In the genomic region with DNA sequence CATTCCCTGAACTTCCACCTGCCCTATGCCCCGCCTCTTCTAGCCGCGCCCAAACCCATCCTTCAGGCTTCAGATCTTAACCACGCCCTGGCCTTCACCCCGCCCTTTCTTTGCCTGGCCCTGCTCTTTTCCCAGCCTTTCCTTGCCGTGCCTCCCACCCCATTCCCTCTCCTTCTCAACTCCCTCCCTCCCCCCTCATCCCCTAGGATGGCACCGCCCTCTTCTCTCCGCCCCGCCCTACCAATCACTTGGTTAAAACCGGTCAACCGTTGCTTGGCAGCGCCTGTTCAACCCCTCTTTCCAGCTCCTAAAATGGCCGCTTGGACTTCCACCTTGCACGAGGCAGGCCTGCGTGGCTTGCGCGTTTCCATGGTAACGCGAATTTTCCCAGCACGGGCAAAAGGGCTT, we compare ENCODE assay signal across 8 mouse cellular contexts. TPM values are rescaled to one million over a fixed set of nuclear protein-coding genes. Genes with fewer than 3 reads are reported as not detected.
DNase-seq lines count a peak whose midpoint lies in the region; ATAC-seq lines count a peak whose summit lies in the region.

Gene Catsperg1 (minus strand): TSS at position 361 of the 408 bp plus-strand sequence.

- H3K9me3 ChIP-seq in heart, embryonic 11.5 days (replicated peaks; ENCODE audit: control insufficient read depth, low read length), result peaks cover 3% of the 10 kb centered on the region
- H3K9me3 ChIP-seq in intestine, embryonic 16.5 days (ENCODE audit: control insufficient read depth, low read length), result no peaks in the 10 kb centered on the region
- 0 out of 2 replicates have a peak, but pooled peaks cover 4% of the 10 kb centered on the region for H3K9me3 ChIP-seq in midbrain, embryonic 12.5 days

- H3K27ac ChIP-seq in heart, embryonic 11.5 days (ENCODE audit: low read depth, low read length), result no peak within 1 kb of the TSS
- H3K27ac ChIP-seq in intestine, embryonic 16.5 days (ENCODE audit: low read length), result no peak within 1 kb of the TSS
- no peak within 1 kb of the TSS for H3K27ac ChIP-seq in midbrain, embryonic 12.5 days (replicated peaks)

- no peak for DNase-seq in heart, adult 8-10 months (ENCODE audit: low spot score)
- peak; percentile 46 for DNase-seq in embryo, embryonic 11.5 days (ENCODE audit: low read depth, low spot score)
- no peak for DNase-seq in thymus, postnatal 36 days
- no peak for DNase-seq in layer of hippocampus, adult 18-20 months (ENCODE audit: low spot score in 2 of 2)

- H3K36me3 ChIP-seq in heart, embryonic 11.5 days (ENCODE audit: control insufficient read depth, insufficient read depth, low read length), result no peaks in the 10 kb centered on the region
- no peaks in the 10 kb centered on the region for H3K36me3 ChIP-seq in intestine, embryonic 16.5 days (ENCODE audit: control insufficient read depth, insufficient read depth, low read length)
- H3K36me3 ChIP-seq in midbrain, embryonic 12.5 days, result no peaks in the 10 kb centered on the region

- H3K4me3 ChIP-seq in heart, embryonic 11.5 days (ENCODE audit: low read depth, low read length), result no peak within 1 kb of the TSS
- H3K4me3 ChIP-seq in intestine, embryonic 16.5 days (ENCODE audit: low read length), result no peak within 1 kb of the TSS
- peak within 1 kb of the TSS; percentile 29 for H3K4me3 ChIP-seq in midbrain, embryonic 12.5 days

- peaks cover 8% of the 10 kb centered on the region for H3K27me3 ChIP-seq in heart, embryonic 11.5 days (ENCODE audit: control insufficient read depth, insufficient read depth, low read length)
- H3K27me3 ChIP-seq in intestine, embryonic 16.5 days (replicated peaks; ENCODE audit: control insufficient read depth, insufficient read depth, low read length), result no peaks in the 10 kb centered on the region
- H3K27me3 ChIP-seq in midbrain, embryonic 12.5 days, result peaks cover 21% of the 10 kb centered on the region

- 5% methylated on average over 20 of the region's 20 CpGs for WGBS in heart, embryonic 11.5 days (ENCODE audit: insufficient replicate concordance)
- 4% methylated on average over 20 of the region's 20 CpGs for WGBS in intestine, embryonic 16.5 days
- WGBS in midbrain, embryonic 12.5 days, result 1% methylated on average over 20 of the region's 20 CpGs

- H3K4me2 ChIP-seq in heart, embryonic 11.5 days, result peak within 1 kb of the TSS; percentile 34
- H3K4me2 ChIP-seq in intestine, embryonic 16.5 days (ENCODE audit: low read depth, low read length), result no peak within 1 kb of the TSS
- H3K4me2 ChIP-seq in midbrain, embryonic 12.5 days (replicated peaks), result peak within 1 kb of the TSS; percentile 48

- 0 out of 2 replicates have a peak, but pooled peaks have one; percentile 37 for ATAC-seq in heart, embryonic 11.5 days (replicated peaks; ENCODE audit: insufficient number of reproducible peaks, low FRiP score, low TSS enrichment)
- ATAC-seq in intestine, embryonic 16.5 days, result peak; percentile 32; the same call in 1 of the 2 replicates
- ATAC-seq in midbrain, embryonic 12.5 days (ENCODE audit: low FRiP score, low read depth), result peak; percentile 81
- ATAC-seq in activated CD4-positive, CD25-positive, alpha-beta regulatory T cell, adult 4 months, result no peak

- no peak within 1 kb of the TSS for H3K9ac ChIP-seq in heart, embryonic 11.5 days (ENCODE audit: low read depth, low read length)
- H3K9ac ChIP-seq in intestine, embryonic 16.5 days (ENCODE audit: low read depth, low read length), result no peak within 1 kb of the TSS
- H3K9ac ChIP-seq in midbrain, embryonic 12.5 days (replicated peaks), result no peak within 1 kb of the TSS

- H3K4me1 ChIP-seq in heart, embryonic 11.5 days (ENCODE audit: control insufficient read depth, insufficient read depth, low read length), result no peaks in the 10 kb centered on the region
- peaks cover 11% of the 10 kb centered on the region for H3K4me1 ChIP-seq in intestine, embryonic 16.5 days (ENCODE audit: control insufficient read depth, insufficient read depth, low read length)
- peaks cover 7% of the 10 kb centered on the region; the same call in 1 of the 2 replicates for H3K4me1 ChIP-seq in midbrain, embryonic 12.5 days

RNA-seq across cellular contexts. Expression of gene Catsperg1, which starts in this region (rescaled TPM):
- polyA plus RNA-seq in heart, embryonic 11.5 days (2014; fragmentation: Nextera tagmentation; extraction: Ambion mirVana), result 0.37 and 0.44 TPM in 2 replicates
- under 1 TPM in 3 of 4 experiments, not detected in 1; 0.24 to 0.34 (median 0.25) TPM for total RNA-seq in heart, adult 8-10 months (2022)
- polyA plus RNA-seq in intestine, embryonic 16.5 days (2015; fragmentation: Nextera tagmentation; extraction: Ambion mirVana), result 0.42 and 0.92 TPM in 2 replicates
- 0.82 and 0.96 TPM in 2 replicates for polyA plus RNA-seq in midbrain, embryonic 12.5 days (2016; fragmentation: Nextera tagmentation; extraction: Ambion mirVana)
- total RNA-seq in layer of hippocampus, adult 18-20 months (2021), result 1 to 10 TPM; 1.6 to 1.7 TPM
- under 1 TPM in 1 of 2 experiments, not detected in 1; 0.15 TPM for polyA plus RNA-seq in activated CD4-positive, CD25-positive, alpha-beta regulatory T cell, adult 4 months (2017; shearing (Covaris generic))

Comparison
In these comparisons a context has a peak if more than half of its experiments do, and no peak if none do; other contexts are left out.
1. Peak in ATAC-seq and H3K4me2 ChIP-seq in heart, embryonic 11.5 days; RNA of the gene not detected or under 1 TPM.
2. Peak in ATAC-seq in intestine, embryonic 16.5 days; RNA of the gene not detected or under 1 TPM.
3. Peak in ATAC-seq, H3K4me3 ChIP-seq and H3K4me2 ChIP-seq in midbrain, embryonic 12.5 days; RNA of the gene not detected or under 1 TPM.